ENCODE assay signal across 29 mouse cellular contexts in genomic region chr7:105615720-105616119, GRCm38 (mm10). TPM values are rescaled to one million over a fixed set of nuclear protein-coding genes. Genes with fewer than 3 reads are reported as not detected.
DNase-seq lines count a peak whose midpoint lies in the region; ATAC-seq and TF ChIP-seq lines count a peak whose summit lies in the region.
"Had no signal": no experiment of that assay in that cellular context is flagged by ENCODE, and none has a peak within 500 bp of the region (broad histone marks: within the 10 kb centered on the region; RNA-seq: fewer than 3 reads in every experiment).

No protein-coding gene starts in this region.

- WGBS in heart, embryonic 15.5 days = 30% methylated on average over 1 of the region's 1 CpGs
- 68% methylated on average over 1 of the region's 1 CpGs for WGBS in liver, postnatal 0 days (ENCODE audit: insufficient replicate concordance)
- WGBS in forebrain, embryonic 13.5 days = 76% methylated on average over 1 of the region's 1 CpGs

- ATAC-seq in heart, embryonic 15.5 days (replicated peaks; ENCODE audit: insufficient number of reproducible peaks, insufficient read depth, low FRiP score, low read depth) = no peak
- ATAC-seq in liver, postnatal 0 days = peak; percentile 54
- no peak for ATAC-seq in forebrain, embryonic 13.5 days
- ATAC-seq: forebrain, embryonic 15.5 days had no signal

- no peaks in the 10 kb centered on the region for H3K27me3 ChIP-seq in heart, embryonic 15.5 days
- H3K27me3 ChIP-seq in liver, postnatal 0 days (ENCODE audit: insufficient read depth, low read length) = no peaks in the 10 kb centered on the region
- H3K27me3 ChIP-seq in forebrain, embryonic 13.5 days = no peaks in the 10 kb centered on the region
- H3K27me3 ChIP-seq: CH12.LX; embryonic facial prominence, embryonic 12.5 days; embryonic facial prominence, embryonic 15.5 days; forebrain, embryonic 15.5 days; heart, embryonic 12.5 days; hindbrain, embryonic 12.5 days; hindbrain, embryonic 15.5 days had no signal

- no peak overlapping the region for H3K4me2 ChIP-seq in heart, embryonic 15.5 days
- H3K4me2 ChIP-seq in liver, postnatal 0 days (ENCODE audit: low read depth, low read length) = no peak overlapping the region
- no peak overlapping the region for H3K4me2 ChIP-seq in forebrain, embryonic 13.5 days
- H3K4me2 ChIP-seq: embryonic facial prominence, embryonic 12.5 days; embryonic facial prominence, embryonic 15.5 days; forebrain, embryonic 15.5 days; heart, embryonic 12.5 days; hindbrain, embryonic 12.5 days; hindbrain, embryonic 15.5 days had no signal

- peaks cover 68% of the 10 kb centered on the region for H3K36me3 ChIP-seq in heart, embryonic 15.5 days
- H3K36me3 ChIP-seq in liver, postnatal 0 days (replicated peaks; ENCODE audit: insufficient read depth, low read length) = peaks cover 29% of the 10 kb centered on the region
- H3K36me3 ChIP-seq in forebrain, embryonic 13.5 days (ENCODE audit: poor library complexity, severe bottlenecking) = peaks cover 99% of the 10 kb centered on the region

- intact Hi-C loops in heart, postnatal 14 days (cut with DNase I) = no loop called here

- peaks cover 16% of the 10 kb centered on the region for H3K4me1 ChIP-seq in heart, embryonic 15.5 days (replicated peaks)
- H3K4me1 ChIP-seq in liver, postnatal 0 days (ENCODE audit: insufficient read depth) = no peaks in the 10 kb centered on the region
- H3K4me1 ChIP-seq in forebrain, embryonic 13.5 days = no peaks in the 10 kb centered on the region
- H3K4me1 ChIP-seq: embryonic facial prominence, embryonic 12.5 days; embryonic facial prominence, embryonic 15.5 days; forebrain, embryonic 15.5 days; hindbrain, embryonic 12.5 days; hindbrain, embryonic 15.5 days had no signal

- no peak overlapping the region for H3K9ac ChIP-seq in heart, embryonic 15.5 days
- H3K9ac ChIP-seq in liver, postnatal 0 days (replicated peaks) = no peak overlapping the region
- no peak overlapping the region for H3K9ac ChIP-seq in forebrain, embryonic 13.5 days
- H3K9ac ChIP-seq: embryonic facial prominence, embryonic 12.5 days; embryonic facial prominence, embryonic 15.5 days; forebrain, embryonic 15.5 days; heart, embryonic 12.5 days; hindbrain, embryonic 12.5 days; hindbrain, embryonic 15.5 days had no signal

- DNase-seq in heart, postnatal 14 days = no peak
- DNase-seq in liver, postnatal 0 days = no peak
- no peak for DNase-seq in liver
- peak; percentile 30 for DNase-seq in lung, postnatal 36 days
- no peak for DNase-seq in lung, postnatal 10 days
- DNase-seq: adrenal gland, adult 2 months; adrenal gland, postnatal 14 days; B cell, adult 2 months; cerebellum, adult 11 months; cerebellum, adult 2 months; cerebellum, adult 9-11 months; cerebellum, postnatal 25 days; gastrocnemius, postnatal 10 days; gastrocnemius, postnatal 36 days had no signal

- H3K27ac ChIP-seq in heart, embryonic 15.5 days = peak overlapping the region; percentile 2; the same call in 1 of the 2 replicates
- no peak overlapping the region for H3K27ac ChIP-seq in liver, postnatal 0 days (ENCODE audit: low read depth)
- no peak overlapping the region for H3K27ac ChIP-seq in forebrain, embryonic 13.5 days
- H3K27ac ChIP-seq: embryonic facial prominence, embryonic 12.5 days; embryonic facial prominence, embryonic 15.5 days; forebrain, embryonic 15.5 days; hindbrain, embryonic 12.5 days; hindbrain, embryonic 15.5 days had no signal

- H3K4me3 ChIP-seq in heart, embryonic 15.5 days = no peak overlapping the region
- no peak overlapping the region for H3K4me3 ChIP-seq in liver, postnatal 0 days (ENCODE audit: low read depth, low read length)
- H3K4me3 ChIP-seq in forebrain, embryonic 13.5 days = no peak overlapping the region
- H3K4me3 ChIP-seq: embryonic facial prominence, embryonic 12.5 days; embryonic facial prominence, embryonic 15.5 days; forebrain, embryonic 15.5 days; heart, embryonic 12.5 days; hindbrain, embryonic 12.5 days; hindbrain, embryonic 15.5 days had no signal

- no peak for TF ChIP-seq CTCF in liver, postnatal 0 days (IDR thresholded peaks at IDR 0.05; ENCODE audit: low read depth)

- no peak for TF ChIP-seq EP300 in liver, postnatal 0 days (IDR thresholded peaks at IDR 0.05; ENCODE audit: low read depth)

- no peaks in the 10 kb centered on the region for H3K9me3 ChIP-seq in heart, embryonic 15.5 days (replicated peaks)
- no peaks in the 10 kb centered on the region for H3K9me3 ChIP-seq in liver, postnatal 0 days (ENCODE audit: low read length)
- no peaks in the 10 kb centered on the region for H3K9me3 ChIP-seq in forebrain, embryonic 13.5 days (replicated peaks)
- H3K9me3 ChIP-seq: embryonic facial prominence, embryonic 12.5 days; embryonic facial prominence, embryonic 15.5 days; forebrain, embryonic 15.5 days; G1E; heart, embryonic 12.5 days; hindbrain, embryonic 12.5 days; hindbrain, embryonic 15.5 days had no signal

RNA-seq across cellular contexts. Expression of gene Hpx, which starts 15.8 kb away (rescaled TPM):
- polyA plus RNA-seq in heart, embryonic 15.5 days (2015; fragmentation: Nextera tagmentation; extraction: Ambion mirVana) = 0.24 and 2.3 TPM in 2 replicates
- under 1 TPM in 1 of 2 experiments, not detected in 1; 0.48 TPM for total RNA-seq in heart, postnatal 14 days (2021)
- 2,004 and 2,190 TPM in 2 replicates for polyA plus RNA-seq in liver, postnatal 0 days (2015; fragmentation: Nextera tagmentation; extraction: Ambion mirVana)
- polyA plus RNA-seq in forebrain, embryonic 13.5 days (2015; fragmentation: Nextera tagmentation; extraction: Ambion mirVana) = 0.26 TPM in 1 of 2 replicates, not detected in the other
- total RNA-seq: CH12.LX; common myeloid progenitor, adult 5-6 weeks; G1E; granulocyte monocyte progenitor cell, adult 5-6 weeks; heart, postnatal 25 days; hematopoietic stem cell, adult 5-6 weeks had no signal
- polyA plus RNA-seq: forebrain, embryonic 11.5 days; G1E had no signal

RNA-seq across cellular contexts. Expression of gene Trim3, which starts 17.7 kb away (rescaled TPM):
- 26.5 and 36.0 TPM in 2 replicates for polyA plus RNA-seq in heart, embryonic 15.5 days (2015; fragmentation: Nextera tagmentation; extraction: Ambion mirVana)
- 10 to 100 TPM; 29.7 to 34.0 TPM for total RNA-seq in heart, postnatal 14 days (2021)
- 3.0 and 4.0 TPM in 2 replicates for polyA plus RNA-seq in liver, postnatal 0 days (2015; fragmentation: Nextera tagmentation; extraction: Ambion mirVana)
- 45.0 and 51.6 TPM in 2 replicates for polyA plus RNA-seq in forebrain, embryonic 13.5 days (2015; fragmentation: Nextera tagmentation; extraction: Ambion mirVana)

RNA-seq across cellular contexts. Expression of gene Timm10b, which starts 24.1 kb away (rescaled TPM):
- 138 and 156 TPM in 2 replicates for polyA plus RNA-seq in heart, embryonic 15.5 days (2015; fragmentation: Nextera tagmentation; extraction: Ambion mirVana)
- 10 to 100 TPM; 83.7 to 94.3 TPM for total RNA-seq in heart, postnatal 14 days (2021)
- 117 and 121 TPM in 2 replicates for polyA plus RNA-seq in liver, postnatal 0 days (2015; fragmentation: Nextera tagmentation; extraction: Ambion mirVana)
- 154 and 163 TPM in 2 replicates for polyA plus RNA-seq in forebrain, embryonic 13.5 days (2015; fragmentation: Nextera tagmentation; extraction: Ambion mirVana)

RNA-seq across cellular contexts. Expression of gene Arfip2, which starts 24.5 kb away (rescaled TPM):
- polyA plus RNA-seq in heart, embryonic 15.5 days (2015; fragmentation: Nextera tagmentation; extraction: Ambion mirVana) = 42.6 and 50.8 TPM in 2 replicates
- 10 to 100 TPM; 22.0 to 22.9 TPM for total RNA-seq in heart, postnatal 14 days (2021)
- 7.4 and 9.4 TPM in 2 replicates for polyA plus RNA-seq in liver, postnatal 0 days (2015; fragmentation: Nextera tagmentation; extraction: Ambion mirVana)
- polyA plus RNA-seq in forebrain, embryonic 13.5 days (2015; fragmentation: Nextera tagmentation; extraction: Ambion mirVana) = 76.1 and 76.4 TPM in 2 replicates

RNA-seq across cellular contexts. Expression of gene Gm45799, which starts 24.6 kb away (rescaled TPM):
- polyA plus RNA-seq in heart, embryonic 15.5 days (2015; fragmentation: Nextera tagmentation; extraction: Ambion mirVana) = 24.0 and 39.7 TPM in 2 replicates
- 1 to 10 TPM; 1.9 to 4.8 TPM for total RNA-seq in heart, postnatal 14 days (2021)
- 44.4 and 45.8 TPM in 2 replicates for polyA plus RNA-seq in liver, postnatal 0 days (2015; fragmentation: Nextera tagmentation; extraction: Ambion mirVana)
- 7.7 and 17.8 TPM in 2 replicates for polyA plus RNA-seq in forebrain, embryonic 13.5 days (2015; fragmentation: Nextera tagmentation; extraction: Ambion mirVana)
- total RNA-seq: granulocyte monocyte progenitor cell, adult 5-6 weeks had no signal

Comparison
In these comparisons a context has a peak if more than half of its experiments do, and no peak if none do; other contexts are left out.
1. RNA of gene Hpx, which starts 15.8 kb away (polyA plus RNA-seq): 2,004 to 2,190 TPM in liver, postnatal 0 days; 0.24 to 2.3 TPM in heart, embryonic 15.5 days and 0.26 TPM in forebrain, embryonic 13.5 days; every median in the first group is over 100 times any median in the second.